Mouse (Mus musculus): ENCODE data around the gene Timp2. TPM values are rescaled to one million over a fixed set of nuclear protein-coding genes. Genes with fewer than 3 reads are reported as not detected.
"Not testable (repeated sequence)": the region's sequence is repeated elsewhere in the genome, so short reads cannot be mapped to it uniquely, and the experiment has no call there.

The Timp2 gene
- 78.9 and 94.3 TPM in 2 replicates for total RNA-seq (2021)
- long read RNA-seq, experiment 1, transcript Timp2-201 (5 exons, 3,709 nt): major isoform, 39 of 47 reads
- long read RNA-seq, experiment 1, partial matches to known transcripts: 0 of 47 reads
- long read RNA-seq, experiment 1, other reads (novel, unspliced or antisense): 8 of 47 reads
- long read RNA-seq, experiment 2, transcript Timp2-201 (5 exons, 3,709 nt): major isoform, 41 of 49 reads
- long read RNA-seq, experiment 2, partial matches to known transcripts: 1 of 49 reads
- long read RNA-seq, experiment 2, other reads (novel, unspliced or antisense): 7 of 49 reads

GRCm38 (mm10) chr11:118355640-118356039, at the start of gene Timp2:
TSS of gene Timp2 (minus strand) at chr11:118355740.
- no peak for DNase-seq

- DNase-seq: no peak
These were observed 49.8 kb upstream of the Timp2 start for GRCm38 (mm10) chr11:118405311-118405710.

- DNase-seq: no peak
These were observed 48.7 kb upstream of the Timp2 start for GRCm38 (mm10) chr11:118403951-118404899.

GRCm38 (mm10) chr11:118403183-118403582, 47.6 kb upstream of the Timp2 start:
- DNase-seq: no peak

- DNase-seq: peak; percentile 79
These were observed 46.3 kb upstream of the Timp2 start, which contains the start of gene Lgals3bp for GRCm38 (mm10) chr11:118401760-118402280. TSS of gene Lgals3bp (minus strand) at chr11:118402092.

GRCm38 (mm10) chr11:118401195-118401594, 45.7 kb upstream of the Timp2 start:
- DNase-seq: no peak

GRCm38 (mm10) chr11:118400566-118400936, 45.0 kb upstream of the Timp2 start:
- DNase-seq: no peak

GRCm38 (mm10) chr11:118399891-118400565, 44.5 kb upstream of the Timp2 start:
- no peak for DNase-seq

GRCm38 (mm10) chr11:118397806-118398530, 42.4 kb upstream of the Timp2 start:
- no peak for DNase-seq

- DNase-seq: peak; percentile 2
These were observed 39.0 kb upstream of the Timp2 start for GRCm38 (mm10) chr11:118394538-118394937.

GRCm38 (mm10) chr11:118393991-118394390, 38.5 kb upstream of the Timp2 start:
- DNase-seq: no peak

- DNase-seq: not testable (repeated sequence)
These were observed 32.3 kb upstream of the Timp2 start for GRCm38 (mm10) chr11:118387816-118388215.

GRCm38 (mm10) chr11:118379251-118380009, 23.9 kb upstream of the Timp2 start:
- DNase-seq: peak; percentile 93

- DNase-seq: no peak
These were observed 23.1 kb upstream of the Timp2 start for GRCm38 (mm10) chr11:118378656-118379055.

GRCm38 (mm10) chr11:118376323-118376722, 20.8 kb upstream of the Timp2 start:
- not testable (repeated sequence) for DNase-seq

- DNase-seq: peak; percentile 63
These were observed 20.3 kb upstream of the Timp2 start for GRCm38 (mm10) chr11:118375881-118376280.

GRCm38 (mm10) chr11:118375461-118375860, 19.9 kb upstream of the Timp2 start:
- no peak for DNase-seq

- DNase-seq: no peak
These were observed 19.5 kb upstream of the Timp2 start for GRCm38 (mm10) chr11:118375006-118375405.

- no peak for DNase-seq
These were observed 19.0 kb upstream of the Timp2 start for GRCm38 (mm10) chr11:118374506-118374905.

- DNase-seq: no peak
These were observed 17.1 kb upstream of the Timp2 start for GRCm38 (mm10) chr11:118372641-118373040.

GRCm38 (mm10) chr11:118371876-118372275, 16.3 kb upstream of the Timp2 start:
- DNase-seq: no peak

Data from adrenal gland, postnatal 14 days (tissue).